Mouse (Mus musculus): ENCODE data around the gene Skap2.

Skap2 gene

GRCm38 (mm10) chr6:52013245-52013945 lies 1.0 kb upstream of the Skap2 start:
- H3K36me3 ChIP-seq (ENCODE audit: control insufficient read depth, insufficient read depth, low read length, poor library complexity, severe bottlenecking): no peaks in the 10 kb centered on the region
- no peak for DNase-seq (ENCODE audit: low read depth, low spot score)
- H3K27me3 ChIP-seq (ENCODE audit: control insufficient read depth, insufficient read depth, low read length, poor library complexity, severe bottlenecking): no peaks in the 10 kb centered on the region

- no peaks in the 10 kb centered on the region for H3K36me3 ChIP-seq (ENCODE audit: control insufficient read depth, insufficient read depth, low read length, poor library complexity, severe bottlenecking)
- no peaks in the 10 kb centered on the region for H3K27me3 ChIP-seq (ENCODE audit: control insufficient read depth, insufficient read depth, low read length, poor library complexity, severe bottlenecking)
- peak; percentile 47 for DNase-seq (ENCODE audit: low read depth, low spot score)
Measured at GRCm38 (mm10) chr6:52011559-52012408, 565 bp downstream of the Skap2 start.

GRCm38 (mm10) chr6:52009385-52009784 lies 3.0 kb downstream of the Skap2 start:
- DNase-seq (ENCODE audit: low read depth, low spot score): no peak
- H3K27me3 ChIP-seq (ENCODE audit: control insufficient read depth, insufficient read depth, low read length, poor library complexity, severe bottlenecking): 0 out of 2 replicates have a peak, but pooled peaks cover 2% of the 10 kb centered on the region
- no peaks in the 10 kb centered on the region for H3K36me3 ChIP-seq (ENCODE audit: control insufficient read depth, insufficient read depth, low read length, poor library complexity, severe bottlenecking)

- 0 out of 2 replicates have a peak, but pooled peaks cover 2% of the 10 kb centered on the region for H3K27me3 ChIP-seq (ENCODE audit: control insufficient read depth, insufficient read depth, low read length, poor library complexity, severe bottlenecking)
- no peak for DNase-seq (ENCODE audit: low read depth, low spot score)
Measured at GRCm38 (mm10) chr6:52008757-52009156, 3.6 kb downstream of the Skap2 start.

GRCm38 (mm10) chr6:52006649-52007218 lies 5.6 kb downstream of the Skap2 start:
- DNase-seq (ENCODE audit: low read depth, low spot score): no peak
- 0 out of 2 replicates have a peak, but pooled peaks cover 2% of the 10 kb centered on the region for H3K27me3 ChIP-seq (ENCODE audit: control insufficient read depth, insufficient read depth, low read length, poor library complexity, severe bottlenecking)
- H3K36me3 ChIP-seq (ENCODE audit: control insufficient read depth, insufficient read depth, low read length, poor library complexity, severe bottlenecking): no peaks in the 10 kb centered on the region

More at GRCm38 (mm10) chr6:52008757-52009156, 3.6 kb downstream of the Skap2 start:
- no peaks in the 10 kb centered on the region for H3K36me3 ChIP-seq (ENCODE audit: control insufficient read depth, insufficient read depth, low read length, poor library complexity, severe bottlenecking)

DNA sequence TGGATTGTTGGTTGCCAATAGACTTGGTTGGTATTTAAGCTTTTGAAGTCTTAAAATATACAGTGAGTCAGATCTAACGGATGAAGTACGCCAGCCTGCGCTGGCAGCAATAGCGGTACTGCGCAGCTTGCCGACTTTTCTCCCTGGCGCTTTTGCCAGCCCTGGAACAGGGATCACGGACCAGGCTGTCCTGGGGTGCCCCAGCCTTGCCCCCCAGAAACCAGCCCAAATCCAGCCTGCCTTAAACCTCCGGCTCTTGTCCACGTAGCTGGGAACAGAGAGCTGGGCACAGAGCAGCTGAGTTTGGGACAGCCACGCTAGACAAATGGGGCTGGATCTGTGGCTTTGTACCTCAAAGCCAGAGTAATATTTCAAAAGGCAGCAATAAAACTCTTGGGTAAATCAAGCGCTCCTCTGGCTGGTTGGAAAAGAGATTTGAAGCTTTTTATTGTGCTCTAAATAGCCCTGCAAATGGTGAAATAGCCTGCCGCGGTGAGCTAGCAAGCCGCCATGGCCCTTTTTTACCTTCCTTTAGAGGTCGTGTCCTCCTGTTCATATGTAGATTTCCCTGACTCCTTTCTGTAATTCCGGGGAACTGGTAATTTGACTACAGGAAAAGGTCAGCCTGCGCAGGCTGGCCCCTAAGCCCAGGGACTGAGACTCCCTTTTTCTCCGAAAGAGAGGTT lies 6.2 kb downstream of the Skap2 start:
- Histone ChIP-seq H3K36me3 (ENCODE audit: control insufficient read depth, insufficient read depth, low read length, poor library complexity, severe bottlenecking) (no peaks in the 10 kb centered on the region), H3K27me3 (ENCODE audit: control insufficient read depth, insufficient read depth, low read length, poor library complexity, severe bottlenecking) (0 out of 2 replicates have a peak, but pooled peaks cover 2% of the 10 kb centered on the region)
- no peak for DNase-seq (ENCODE audit: low read depth, low spot score)

DNA sequence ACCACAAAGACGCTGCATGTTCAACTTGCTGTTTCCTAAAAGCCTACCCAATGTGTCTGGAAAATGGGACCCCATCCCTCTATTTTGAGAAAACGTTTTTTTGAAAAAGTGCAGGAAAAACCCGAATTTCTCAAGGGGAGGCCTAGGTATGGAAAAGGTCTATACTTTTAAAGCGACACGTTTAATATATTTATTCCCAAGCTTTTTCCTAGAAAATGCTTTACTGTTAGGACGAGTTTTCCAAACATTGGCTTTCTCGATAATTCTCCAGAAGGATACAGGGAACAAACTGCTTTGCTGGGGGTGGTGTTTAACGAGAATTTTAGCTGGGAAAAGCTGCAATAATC lies 6.8 kb downstream of the Skap2 start:
- H3K36me3 ChIP-seq (ENCODE audit: control insufficient read depth, insufficient read depth, low read length, poor library complexity, severe bottlenecking): no peaks in the 10 kb centered on the region; the same call in 1 of the 2 replicates
- no peak for DNase-seq (ENCODE audit: low read depth, low spot score)

DNA sequence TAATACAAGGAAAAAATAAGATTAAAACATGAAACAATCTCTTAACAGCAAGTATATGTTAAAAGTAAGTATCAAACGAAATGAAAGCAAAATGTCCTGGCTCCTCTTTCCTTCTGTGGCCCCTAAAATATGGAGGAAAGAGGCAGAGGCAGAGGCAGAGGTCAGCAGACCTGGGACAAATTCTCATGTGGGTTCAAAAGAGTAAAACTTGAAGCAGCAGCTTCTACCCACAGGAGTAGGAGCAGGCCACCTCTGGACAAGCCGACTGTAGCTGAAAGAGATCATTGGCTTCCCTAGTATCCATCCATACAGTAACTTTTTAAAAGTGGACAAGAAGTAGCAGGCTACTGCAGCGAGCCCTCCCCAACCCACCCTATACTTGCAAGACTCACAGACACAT lies 7.4 kb downstream of the Skap2 start:
- no peak for DNase-seq (ENCODE audit: low read depth, low spot score)
- H3K36me3 ChIP-seq (ENCODE audit: control insufficient read depth, insufficient read depth, low read length, poor library complexity, severe bottlenecking): no peaks in the 10 kb centered on the region; the same call in 1 of the 2 replicates
- 0 out of 2 replicates have a peak, but pooled peaks cover 2% of the 10 kb centered on the region for H3K27me3 ChIP-seq (ENCODE audit: control insufficient read depth, insufficient read depth, low read length, poor library complexity, severe bottlenecking)

More for the DNA sequence above, 6.8 kb downstream of the Skap2 start:
- 0 out of 2 replicates have a peak, but pooled peaks cover 2% of the 10 kb centered on the region for H3K27me3 ChIP-seq (ENCODE audit: control insufficient read depth, insufficient read depth, low read length, poor library complexity, severe bottlenecking)

DNA sequence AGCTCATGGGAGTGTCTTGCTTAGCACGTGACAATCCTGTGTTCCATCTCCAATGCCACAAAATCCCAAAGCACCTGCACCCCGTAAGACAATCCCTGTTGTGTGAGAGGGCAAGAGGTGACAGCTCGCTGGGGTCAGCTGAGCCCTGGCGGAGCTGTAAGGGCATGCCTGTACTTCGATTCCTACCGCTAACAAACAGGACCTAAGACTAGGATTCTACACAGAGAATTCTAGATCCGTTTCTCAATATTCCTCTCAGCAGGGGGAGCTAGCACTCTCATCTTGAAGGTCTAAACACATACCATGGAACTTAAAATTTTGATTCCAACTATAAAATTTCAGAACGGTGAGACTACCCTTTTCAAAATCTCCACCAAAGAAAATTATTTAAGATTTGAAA lies 9.7 kb downstream of the Skap2 start:
- DNase-seq (ENCODE audit: low read depth, low spot score): peak; percentile 34
- no peaks in the 10 kb centered on the region; the same call in 1 of the 2 replicates for H3K36me3 ChIP-seq (ENCODE audit: control insufficient read depth, insufficient read depth, low read length, poor library complexity, severe bottlenecking)
- H3K27me3 ChIP-seq (ENCODE audit: control insufficient read depth, insufficient read depth, low read length, poor library complexity, severe bottlenecking): 0 out of 2 replicates have a peak, but pooled peaks cover 2% of the 10 kb centered on the region

- DNase-seq (ENCODE audit: low read depth, low spot score): no peak
- Histone ChIP-seq H3K36me3 (ENCODE audit: control insufficient read depth, insufficient read depth, low read length, poor library complexity, severe bottlenecking) (peaks cover 2% of the 10 kb centered on the region; the same call in 1 of the 2 replicates), H3K27me3 (ENCODE audit: control insufficient read depth, insufficient read depth, low read length, poor library complexity, severe bottlenecking) (no peaks in the 10 kb centered on the region)
Measured at GRCm38 (mm10) chr6:51999157-51999478, 13.2 kb downstream of the Skap2 start.

GRCm38 (mm10) chr6:51998409-51999156 lies 13.8 kb downstream of the Skap2 start:
- peaks cover 2% of the 10 kb centered on the region; the same call in 1 of the 2 replicates for H3K36me3 ChIP-seq (ENCODE audit: control insufficient read depth, insufficient read depth, low read length, poor library complexity, severe bottlenecking)
- H3K27me3 ChIP-seq (ENCODE audit: control insufficient read depth, insufficient read depth, low read length, poor library complexity, severe bottlenecking): no peaks in the 10 kb centered on the region
- peak; percentile 50 for DNase-seq (ENCODE audit: low read depth, low spot score)

- Histone ChIP-seq H3K36me3 (ENCODE audit: control insufficient read depth, insufficient read depth, low read length, poor library complexity, severe bottlenecking) (no peaks in the 10 kb centered on the region; the same call in 1 of the 2 replicates), H3K27me3 (ENCODE audit: control insufficient read depth, insufficient read depth, low read length, poor library complexity, severe bottlenecking) (no peaks in the 10 kb centered on the region)
- DNase-seq (ENCODE audit: low read depth, low spot score): no peak
Measured at GRCm38 (mm10) chr6:51987999-51988398, 24.4 kb downstream of the Skap2 start.

- Histone ChIP-seq H3K27me3 (ENCODE audit: control insufficient read depth, insufficient read depth, low read length, poor library complexity, severe bottlenecking) (no peaks in the 10 kb centered on the region), H3K36me3 (ENCODE audit: control insufficient read depth, insufficient read depth, low read length, poor library complexity, severe bottlenecking) (no peaks in the 10 kb centered on the region)
- no peak for DNase-seq (ENCODE audit: low read depth, low spot score)
Measured at GRCm38 (mm10) chr6:51977638-51978037, 34.7 kb downstream of the Skap2 start.

DNA sequence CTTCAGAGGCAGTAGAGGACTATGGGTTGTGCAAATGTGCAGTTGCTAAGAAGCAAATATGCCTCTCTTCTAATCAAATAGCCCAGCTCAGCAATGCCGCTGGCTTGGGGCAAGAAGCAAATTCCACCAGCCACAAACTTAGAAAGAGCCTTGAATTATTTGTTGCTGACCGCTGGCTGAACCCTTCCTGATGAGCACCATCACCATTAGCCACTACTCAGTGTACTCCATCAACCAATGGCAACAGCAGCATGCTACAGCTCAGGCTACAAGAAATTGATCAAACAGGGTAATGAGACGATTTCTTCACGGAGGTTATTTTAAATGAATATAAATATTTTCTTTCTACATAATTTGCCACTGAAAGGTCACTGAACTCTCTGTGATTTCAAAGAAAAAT lies 36.6 kb downstream of the Skap2 start:
- no peaks in the 10 kb centered on the region for H3K36me3 ChIP-seq (ENCODE audit: control insufficient read depth, insufficient read depth, low read length, poor library complexity, severe bottlenecking)
- no peak for DNase-seq (ENCODE audit: low read depth, low spot score)

More for the DNA sequence above, 36.6 kb downstream of the Skap2 start:
- H3K27me3 ChIP-seq (ENCODE audit: control insufficient read depth, insufficient read depth, low read length, poor library complexity, severe bottlenecking): no peaks in the 10 kb centered on the region

All from splenic B cell, adult 2 months (primary cell).